Mouse (Mus musculus) kidney, adult 2 months (tissue): ENCODE results near the gene Tsga10ip.

Experiments used
- CTCF ChIP-seq: fragments of 200-500 bp; conservative IDR thresholded peaks from 2 replicates; pipeline ENCODE4 v1.5.1; 2011; ENCODE audit warnings: low read depth, mild to moderate bottlenecking, control low read depth, low read length, moderate library complexity, mixed read lengths; ENCODE audit not compliant: insufficient read depth, insufficient read length
- POLR2A ChIP-seq: fragments of 200-500 bp; IDR thresholded peaks from one replicate; pipeline ENCODE4 v1.6.1; 2011; ENCODE audit warnings: low read depth, low read length, control low read depth

GRCm38 (mm10) chr19:5429806-5430205 lies 27.5 kb upstream of the Tsga10ip start:
- TF ChIP-seq CTCF (no peak), POLR2A (no peak)
